Mouse (Mus musculus): ENCODE measurements around the gene Shc3. TPM values are rescaled to one million over a fixed set of nuclear protein-coding genes. Genes with fewer than 3 reads are reported as not detected.
A peak's percentile ranks its signal among the peaks of the same experiment; 100 is the strongest.

Gene Shc3
- total RNA-seq, 2 experiments from 2014 or later, result 3.0 to 4.1 TPM

- no peak for DNase-seq
Observed at GRCm38 (mm10) chr13:51417796-51418195, 151.4 kb downstream of the Shc3 start.

GRCm38 (mm10) chr13:51416727-51417126 lies 152.5 kb downstream of the Shc3 start:
- no peak for DNase-seq

- DNase-seq, result no peak
Observed at GRCm38 (mm10) chr13:51413461-51413860, 155.8 kb downstream of the Shc3 start.

- no peak for DNase-seq
Observed at GRCm38 (mm10) chr13:51411696-51412430, 157.4 kb downstream of the Shc3 start.

- no peak for DNase-seq
Observed at GRCm38 (mm10) chr13:51411243-51411642, 158.0 kb downstream of the Shc3 start.

- no peak for DNase-seq
Observed at GRCm38 (mm10) chr13:51409936-51410481, 159.2 kb downstream of the Shc3 start.

GRCm38 (mm10) chr13:51408519-51409001 lies 160.7 kb downstream of the Shc3 start, which contains the start of gene S1pr3:
TSS of gene S1pr3 (plus strand) at chr13:51408639.
- peak; percentile 61 for DNase-seq

- DNase-seq, result no peak
Observed at GRCm38 (mm10) chr13:51407541-51408217, 161.5 kb downstream of the Shc3 start.

- no peak for DNase-seq
Observed at GRCm38 (mm10) chr13:51405731-51406320, 163.4 kb downstream of the Shc3 start.

- DNase-seq, result no peak
Observed at GRCm38 (mm10) chr13:51404566-51404965, 164.7 kb downstream of the Shc3 start.

GRCm38 (mm10) chr13:51400736-51401501 lies 168.3 kb downstream of the Shc3 start:
- no peak for DNase-seq

- DNase-seq, result no peak
Observed at GRCm38 (mm10) chr13:51400186-51400719, 169.0 kb downstream of the Shc3 start.

- no peak for DNase-seq
Observed at GRCm38 (mm10) chr13:51399562-51399961, 169.7 kb downstream of the Shc3 start.

- DNase-seq, result no peak
Observed at GRCm38 (mm10) chr13:51397861-51398260, 171.4 kb downstream of the Shc3 start.

GRCm38 (mm10) chr13:51392256-51392655 lies 177.0 kb downstream of the Shc3 start:
- no peak for DNase-seq

- no peak for DNase-seq
Observed at GRCm38 (mm10) chr13:51391359-51391916, 177.8 kb downstream of the Shc3 start.

GRCm38 (mm10) chr13:51390398-51390797 lies 178.8 kb downstream of the Shc3 start:
- no peak for DNase-seq

- no peak for DNase-seq
Observed at GRCm38 (mm10) chr13:51387908-51388307, 181.3 kb downstream of the Shc3 start.

- DNase-seq, result no peak
Observed at GRCm38 (mm10) chr13:51384899-51385298, 184.3 kb downstream of the Shc3 start.

- DNase-seq, result no peak
Observed at GRCm38 (mm10) chr13:51381498-51381897, 187.7 kb downstream of the Shc3 start.

Data from gastrocnemius, postnatal 10 days (tissue).